Mouse (Mus musculus): ENCODE results near the gene Cspg4.

- TF ChIP-seq CTCF (IDR thresholded peaks at IDR 0.05; ENCODE audit: low read depth) (no peak), EP300 (IDR thresholded peaks at IDR 0.05; ENCODE audit: low read depth) (no peak; the same call in 1 of the 2 replicates)
Measured at GRCm38 (mm10) chr9:56871191-56871590, 6.4 kb downstream of the Cspg4 start.
